Mouse (Mus musculus) heart, adult 2 months (tissue): ENCODE data around the gene Hs3st4. TPM values are rescaled to one million over a fixed set of nuclear protein-coding genes. Genes with fewer than 3 reads are reported as not detected.

ENCODE experiments used
- DNase-seq, 2 experiments: peaks; one replicate each; pipeline ENCODE4 v3.0.0; 2021
- H3K27ac ChIP-seq: fragments of 200-600 bp; 2 replicates; pipeline ENCODE4 v1.8.1; 2022
- H3K27me3 ChIP-seq: fragments of 200-500 bp; 2 replicates; pipeline ENCODE4 v1.6.1; 2012; ENCODE audit warnings: mild to moderate bottlenecking, low read length, inconsistent platforms, mixed read lengths; ENCODE audit not compliant: control insufficient read depth, insufficient read depth
- H3K36me3 ChIP-seq: fragments of 200-500 bp; 2 replicates; pipeline ENCODE4 v1.6.1; 2012; ENCODE audit warnings: low read length, inconsistent platforms; ENCODE audit not compliant: control insufficient read depth, insufficient read depth
- H3K4me1 ChIP-seq: fragments of 200-500 bp; 2 replicates; pipeline ENCODE4 v1.6.1; 2011; ENCODE audit warnings: low read length; ENCODE audit not compliant: control insufficient read depth, insufficient read depth
- H3K4me3 ChIP-seq: fragments of 200-600 bp; 2 replicates; pipeline ENCODE4 v1.8.1; 2022
- H3K79me2 ChIP-seq: fragments of 200-500 bp; replicated peaks from 2 replicates; pipeline ENCODE4 v1.6.1; 2012; ENCODE audit warnings: mild to moderate bottlenecking, inconsistent platforms, low read length, moderate library complexity, mixed read lengths; ENCODE audit not compliant: control insufficient read depth, insufficient read depth
- H3K9ac ChIP-seq: fragments of 200-500 bp; 2 replicates; pipeline ENCODE4 v1.6.1; 2012; ENCODE audit warnings: low read depth, mild to moderate bottlenecking, control low read depth, inconsistent platforms, low read length, mixed read lengths
- CTCF ChIP-seq: fragments of 200-600 bp; IDR thresholded peaks from 2 replicates; pipeline ENCODE4 v1.8.1; 2022; ENCODE audit warnings: antibody characterized with exemption, mild to moderate bottlenecking, moderate library complexity
- EP300 ChIP-seq: fragments of 200-500 bp; IDR thresholded peaks from 2 replicates; pipeline ENCODE4 v1.6.1; 2011; ENCODE audit warnings: low read depth, low read length, control low read depth; ENCODE audit not compliant: insufficient read depth
- POLR2A ChIP-seq: fragments of 200-500 bp; IDR thresholded peaks from 2 replicates; pipeline ENCODE4 v1.6.1; 2011; ENCODE audit warnings: mild to moderate bottlenecking, low read depth, low read length, control low read depth; ENCODE audit not compliant: insufficient read depth
- WGBS: fragments of 180-500 bp; shearing (Covaris S2); methylation state at CpG from one replicate; pipeline ENCODE4 v1.1.7; 2018; 5-methylcytosine and 5-hydroxymethylcytosine counted together
- intact Hi-C: fragments of 180-260 bp; cut with DNase I; formaldehyde crosslinking; loops from one replicate; pipeline ENCODE4 v1.15.1; 2025
- polyA plus RNA-seq: library from polyadenylated mRNA; depleted of rRNA; stranded (reverse); fragments of >200 nt; gene quantifications from 2 replicates; pipeline ENCODE4 v1.2.3, GENCODE M21; 2012
- total RNA-seq, 2 experiments: library from RNA; stranded (reverse); gene quantifications; 2 replicates each; pipeline ENCODE4 v1.2.3; 2021

The Hs3st4 gene
- total and polyA plus RNA-seq, 3 experiments = 0.06 to 0.13 TPM; not detected in 1

- 87% methylated on average over 6 of the region's 6 CpGs for WGBS
- H3K27me3 ChIP-seq = no peaks in the 10 kb centered on the region
- DNase-seq = no peak
- H3K4me1 ChIP-seq = no peaks in the 10 kb centered on the region
- TF ChIP-seq CTCF (no peak), EP300 (no peak), POLR2A (no peak)
- H3K36me3 ChIP-seq = no peaks in the 10 kb centered on the region
- no peaks in the 10 kb centered on the region for H3K79me2 ChIP-seq
- H3K27ac ChIP-seq = no peak overlapping the region
- no peak overlapping the region for H3K4me3 ChIP-seq
- no peak overlapping the region for H3K9ac ChIP-seq
- intact Hi-C loops = no loop called here
Measured at GRCm38 (mm10) chr7:124141229-124141628, 158.6 kb downstream of the Hs3st4 start.

- TF ChIP-seq CTCF = no peak
- TF ChIP-seq EP300 = no peak
- no peak for TF ChIP-seq POLR2A
- Histone ChIP-seq H3K4me1 (no peaks in the 10 kb centered on the region), H3K27ac (no peak overlapping the region), H3K9ac (no peak overlapping the region), H3K27me3 (0 out of 2 replicates have a peak, but pooled peaks cover 1% of the 10 kb centered on the region), H3K79me2 (no peaks in the 10 kb centered on the region), H3K36me3 (no peaks in the 10 kb centered on the region), H3K4me3 (no peak overlapping the region)
- WGBS = 46% methylated on average over 2 of the region's 2 CpGs
- DNase-seq = no peak
- intact Hi-C loops = no loop called here
Measured at GRCm38 (mm10) chr7:124150901-124151300, 168.2 kb downstream of the Hs3st4 start.

- DNase-seq = no peak
- no peaks in the 10 kb centered on the region for H3K36me3 ChIP-seq
- H3K4me1 ChIP-seq = no peaks in the 10 kb centered on the region
- H3K27ac ChIP-seq = no peak overlapping the region
- H3K27me3 ChIP-seq = no peaks in the 10 kb centered on the region
- no peak overlapping the region for H3K9ac ChIP-seq
- H3K4me3 ChIP-seq = no peak overlapping the region
- TF ChIP-seq EP300 (no peak), POLR2A (no peak), CTCF (no peak)
- intact Hi-C loops = no loop called here
- WGBS = 80% methylated on average over 1 of the region's 1 CpGs
- no peaks in the 10 kb centered on the region for H3K79me2 ChIP-seq
Measured at GRCm38 (mm10) chr7:124163301-124163700, 180.6 kb downstream of the Hs3st4 start.

- intact Hi-C loops = no loop called here
- H3K27me3 ChIP-seq = no peaks in the 10 kb centered on the region
- TF ChIP-seq POLR2A (no peak), CTCF (no peak), EP300 (no peak)
Measured at GRCm38 (mm10) chr7:124166229-124166628, 183.6 kb downstream of the Hs3st4 start.

GRCm38 (mm10) chr7:124168796-124169195 lies 186.1 kb downstream of the Hs3st4 start:
- Histone ChIP-seq H3K36me3 (no peaks in the 10 kb centered on the region), H3K79me2 (no peaks in the 10 kb centered on the region), H3K27me3 (no peaks in the 10 kb centered on the region), H3K27ac (no peak overlapping the region), H3K4me1 (no peaks in the 10 kb centered on the region), H3K9ac (no peak overlapping the region), H3K4me3 (no peak overlapping the region)
- TF ChIP-seq CTCF (no peak), POLR2A (no peak), EP300 (no peak)
- intact Hi-C loops = no loop called here
- DNase-seq = no peak
- WGBS = 65% methylated on average over 2 of the region's 2 CpGs

More at GRCm38 (mm10) chr7:124166229-124166628, 183.6 kb downstream of the Hs3st4 start:
- H3K79me2 ChIP-seq = no peaks in the 10 kb centered on the region
- 67% methylated on average over 1 of the region's 1 CpGs for WGBS
- no peak overlapping the region for H3K27ac ChIP-seq
- H3K4me3 ChIP-seq = no peak overlapping the region
- no peak for DNase-seq
- no peaks in the 10 kb centered on the region for H3K4me1 ChIP-seq
- no peak overlapping the region for H3K9ac ChIP-seq
- H3K36me3 ChIP-seq = no peaks in the 10 kb centered on the region

- Histone ChIP-seq H3K4me3 (no peak overlapping the region), H3K27me3 (no peaks in the 10 kb centered on the region), H3K4me1 (no peaks in the 10 kb centered on the region), H3K9ac (no peak overlapping the region), H3K36me3 (no peaks in the 10 kb centered on the region), H3K27ac (no peak overlapping the region), H3K79me2 (no peaks in the 10 kb centered on the region)
- TF ChIP-seq POLR2A = no peak
- no peak for TF ChIP-seq EP300
- no peak for TF ChIP-seq CTCF
- 67% methylated on average over 2 of the region's 2 CpGs for WGBS
- no peak for DNase-seq
- intact Hi-C loops = no loop called here
Measured at GRCm38 (mm10) chr7:124170001-124170400, 187.3 kb downstream of the Hs3st4 start.
